Mouse (Mus musculus): ENCODE data around the gene Klra9.
"Not testable (repeated sequence)": the region's sequence is repeated elsewhere in the genome, so short reads cannot be mapped to it uniquely, and the experiment has no call there.

Klra9 gene

DNA sequence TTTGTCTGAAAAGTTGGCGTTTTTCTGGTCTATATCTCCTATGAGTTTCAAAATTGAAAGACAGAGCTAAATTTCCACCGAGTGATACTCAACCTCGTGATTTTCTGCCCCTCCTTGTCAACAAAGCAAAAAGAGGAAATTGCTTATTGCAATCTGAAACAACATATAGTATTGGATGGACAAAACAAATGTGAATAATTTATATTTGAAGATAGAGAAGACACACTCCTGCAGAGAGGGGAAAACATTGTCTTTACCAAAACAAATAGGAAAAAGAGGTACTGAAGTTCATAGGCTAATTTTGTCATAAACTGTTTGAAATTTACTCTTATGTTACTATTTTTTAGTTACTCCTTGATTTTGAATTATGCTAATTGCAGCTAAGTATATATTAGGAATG is at the start of gene Klra9:
Gene Klra9, minus strand, starts transcription at position 101 of the 400 bp plus-strand sequence.
- not testable (repeated sequence) for DNase-seq (ENCODE audit: low read depth, low spot score)

DNA sequence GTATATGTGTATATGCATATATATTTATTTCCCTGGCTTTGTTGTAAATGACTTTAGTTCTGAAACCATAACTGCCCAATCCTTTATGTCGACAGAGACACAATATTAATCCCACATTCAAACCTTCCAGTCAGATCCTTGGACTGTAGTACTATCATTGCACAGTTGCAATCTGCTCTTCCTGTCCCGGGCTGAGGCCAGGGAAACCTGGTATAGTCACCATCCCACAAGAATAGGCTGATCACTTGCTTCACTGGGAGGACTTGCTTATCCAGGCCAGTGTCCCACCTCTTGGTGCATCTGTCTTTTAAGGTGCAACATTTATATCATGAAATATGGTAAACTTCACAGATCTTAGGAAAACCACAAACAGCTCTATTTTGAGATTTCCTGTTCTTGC is 44.6 kb upstream of the Klra9 start:
- no peak for DNase-seq (ENCODE audit: low read depth, low spot score)

DNA sequence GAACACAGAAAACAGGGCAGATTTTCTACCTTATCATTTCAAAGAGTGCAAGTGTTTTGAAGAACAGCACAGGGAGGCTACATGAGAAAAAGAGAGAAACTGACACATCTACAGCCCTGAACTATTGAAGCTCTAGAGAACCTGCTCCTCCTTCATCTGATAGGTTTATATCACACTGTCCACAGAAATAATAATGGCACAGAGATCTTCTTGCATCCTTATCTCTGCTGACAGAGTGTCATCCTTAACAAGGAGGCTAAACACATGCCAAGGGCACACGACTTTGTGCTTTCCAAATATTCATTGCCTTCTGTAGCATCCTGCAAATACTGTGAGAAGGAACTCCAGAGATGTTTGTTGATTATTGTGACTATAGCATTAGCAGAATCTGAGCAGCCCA is 43.7 kb upstream of the Klra9 start:
- no peak for DNase-seq (ENCODE audit: low read depth, low spot score)

DNA sequence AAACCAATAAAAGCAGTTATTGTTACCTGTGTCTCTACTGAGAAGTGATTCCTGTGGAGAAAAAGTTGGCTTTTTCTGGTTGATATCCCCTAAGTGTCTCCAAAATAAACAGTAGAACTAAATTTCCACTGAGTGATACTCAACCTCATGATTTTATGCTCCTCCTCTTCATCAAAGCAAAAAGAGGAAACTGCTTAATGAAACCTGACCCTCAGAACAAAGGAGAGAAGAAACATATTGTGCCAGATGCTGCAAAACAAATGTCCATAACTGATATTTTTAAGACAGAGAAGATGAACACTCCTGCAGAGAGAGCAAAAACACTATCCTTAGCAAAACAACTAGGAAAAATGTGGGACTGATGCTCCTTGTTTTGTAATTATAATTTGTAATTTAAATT is 40.3 kb upstream of the Klra9 start, which contains the start of gene Klra7:
Gene Klra7, minus strand, starts transcription at position 101 of the 400 bp plus-strand sequence.
- DNase-seq (ENCODE audit: low read depth, low spot score) = no peak

DNA sequence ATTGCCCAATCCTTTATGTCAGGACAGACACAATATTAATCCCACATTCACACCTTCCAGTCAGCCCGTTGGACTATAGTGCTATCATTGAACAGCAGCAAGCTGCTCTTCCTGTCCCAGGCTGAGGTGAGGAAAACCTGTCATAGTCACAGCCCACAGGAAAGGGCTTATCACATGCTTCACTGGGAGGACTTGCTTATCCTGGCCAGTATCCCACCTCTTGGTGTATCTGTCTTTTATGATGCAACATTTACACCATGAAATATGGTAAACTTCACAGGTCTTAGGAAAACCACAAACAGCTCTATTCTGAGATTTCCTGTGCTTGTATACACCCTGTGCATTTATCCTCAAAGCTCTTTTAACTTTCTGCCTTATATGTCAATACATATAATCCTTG is 4.5 kb upstream of the Klra9 start:
- DNase-seq (ENCODE audit: low read depth, low spot score) = not testable (repeated sequence)

DNA sequence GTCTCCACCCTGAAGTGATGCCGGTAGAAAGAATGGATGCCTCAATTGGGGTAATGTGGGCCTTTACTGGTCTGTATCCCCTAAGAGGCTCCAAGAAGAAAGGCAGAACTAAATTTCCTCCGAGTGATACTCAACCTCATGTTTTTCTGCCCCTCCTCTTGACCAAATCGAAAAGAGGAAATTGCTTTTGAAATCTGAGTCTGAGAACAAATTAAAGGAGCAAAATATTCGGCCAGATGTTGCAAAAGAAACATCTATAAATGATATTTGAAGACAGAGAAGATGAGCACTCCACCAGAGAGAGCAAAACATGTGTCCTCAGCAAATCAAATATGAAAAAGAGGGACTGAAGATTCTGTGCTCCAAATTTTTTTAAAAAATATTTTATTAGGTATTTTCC is 63.1 kb downstream of the Klra9 start, which contains the start of gene Klra8:
Gene Klra8, minus strand, starts transcription at position 101 of the 400 bp plus-strand sequence.
- not testable (repeated sequence) for DNase-seq (ENCODE audit: low read depth, low spot score)

All from CD4-positive, CD25-positive, alpha-beta regulatory T cell, adult 2 months (primary cell).